Mouse (Mus musculus) hematopoietic multipotent progenitor cell, adult 10-12 weeks (in vitro differentiated cells): ENCODE measurements around the gene Spryd4. TPM values are rescaled to one million over a fixed set of nuclear protein-coding genes. Genes with fewer than 3 reads are reported as not detected.

ENCODE experiments used
- polyA plus RNA-seq: library from polyadenylated mRNA; stranded (reverse); fragments of >175 nt; gene quantifications from 2 replicates; pipeline ENCODE4 v1.2.3, GENCODE M21; 2012; ENCODE audit warnings: low replicate concordance

The Spryd4 gene
- 0.61 and 2.6 TPM in 2 replicates for polyA plus RNA-seq

DNA sequence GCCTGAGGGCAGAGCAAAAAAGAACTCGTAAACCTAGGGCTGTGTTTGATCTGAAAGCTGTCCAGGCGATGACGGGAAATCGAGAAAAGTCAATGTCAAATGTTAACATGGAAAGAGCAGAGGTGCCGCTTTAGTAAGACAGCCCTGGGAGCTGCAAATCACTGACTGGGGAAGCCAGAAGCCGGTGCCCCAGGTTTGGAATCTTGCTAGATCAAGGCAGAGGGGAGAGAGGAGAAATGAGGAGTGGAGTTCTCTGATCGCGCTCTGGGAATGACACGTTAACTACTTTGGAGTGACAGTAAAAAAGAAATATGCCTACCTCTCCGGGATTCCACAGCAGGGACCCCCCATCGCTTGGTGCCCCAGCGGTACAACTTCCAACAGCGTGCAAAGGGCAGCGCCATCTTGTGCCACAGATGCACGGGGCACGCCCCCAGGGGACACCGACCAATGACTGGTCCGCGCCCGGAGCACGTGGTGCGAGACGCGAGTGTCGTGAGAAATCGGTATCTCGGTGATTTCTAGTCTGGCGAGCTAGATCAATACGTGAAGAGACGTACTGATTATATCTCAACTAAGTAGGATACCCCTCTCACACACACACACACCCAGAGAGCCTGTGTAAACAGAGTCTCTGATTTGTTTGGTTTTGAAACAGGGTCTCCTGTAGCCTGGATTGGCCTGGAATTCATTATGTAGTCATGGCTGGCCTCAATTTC is at the start of gene Spryd4:
Gene Spryd4, minus strand, starts transcription at position 418 of the 719 bp plus-strand sequence.

DNA sequence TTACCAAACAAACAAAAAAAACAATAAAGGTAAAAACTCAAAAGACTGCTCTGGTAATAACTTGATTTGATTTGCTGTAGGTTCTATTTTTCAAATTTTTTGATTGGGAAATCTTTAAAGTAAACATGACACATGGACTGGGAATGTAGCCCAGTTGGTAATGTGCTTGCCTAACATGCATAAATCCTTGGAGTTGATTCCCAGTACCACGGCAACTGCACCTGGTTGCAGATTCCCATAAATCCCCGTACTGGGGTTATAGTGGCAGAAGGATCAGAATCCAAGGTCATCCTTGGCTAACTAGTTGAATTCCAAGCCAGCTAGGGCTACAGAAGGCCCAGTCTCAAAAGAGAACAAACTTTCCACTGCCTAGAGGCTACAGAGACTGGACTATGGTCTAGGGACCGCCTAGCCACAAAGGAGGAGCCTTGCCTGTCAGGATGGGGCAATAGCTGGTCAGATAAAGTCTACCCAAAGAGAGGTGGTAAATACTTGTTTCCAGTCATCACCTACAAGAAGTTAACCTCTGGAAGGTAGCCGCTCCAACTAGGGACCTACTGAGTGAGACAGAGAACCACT is 42.2 kb upstream of the Spryd4 start, which contains the start of gene Apon:
Gene Apon, plus strand, starts transcription at position 420 of the 579 bp plus-strand sequence.

DNA sequence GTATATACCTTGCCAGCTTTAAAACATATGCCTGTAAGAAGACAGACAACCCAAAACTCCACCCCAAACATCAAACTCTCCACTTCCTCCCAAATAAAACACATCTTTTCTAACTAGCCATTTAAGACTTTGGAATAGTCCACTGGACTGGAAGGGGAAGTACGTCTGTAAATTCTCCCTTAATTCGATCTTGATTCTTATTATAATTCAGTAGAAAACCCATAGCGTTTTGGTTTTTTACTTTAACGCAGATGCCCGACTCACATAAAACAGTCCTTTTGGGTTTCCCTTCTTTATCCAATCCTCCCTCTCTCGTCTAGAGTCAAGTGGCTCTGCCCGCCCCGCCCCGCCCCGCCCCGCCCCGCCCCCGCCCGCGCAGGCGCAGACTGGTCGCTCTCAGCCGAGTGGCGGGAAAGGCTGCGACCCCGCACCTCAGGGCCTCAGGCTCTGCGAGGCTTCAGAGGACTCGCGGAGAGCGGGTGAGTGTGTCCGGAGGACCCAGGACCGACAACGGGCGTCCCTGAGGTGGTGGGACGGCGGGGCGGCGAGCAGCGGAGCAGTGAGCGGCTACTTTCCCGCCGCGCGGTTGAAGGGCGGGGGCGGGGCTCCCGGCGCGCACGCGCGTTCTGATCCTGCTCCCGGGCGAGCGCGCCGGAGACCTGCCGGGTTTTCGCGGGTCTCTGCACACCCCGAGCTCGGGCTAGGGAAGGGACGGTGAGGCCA is 20.3 kb upstream of the Spryd4 start, which contains the start of gene Timeless:
Gene Timeless, plus strand, starts transcription at position 369 of the 723 bp plus-strand sequence.

DNA sequence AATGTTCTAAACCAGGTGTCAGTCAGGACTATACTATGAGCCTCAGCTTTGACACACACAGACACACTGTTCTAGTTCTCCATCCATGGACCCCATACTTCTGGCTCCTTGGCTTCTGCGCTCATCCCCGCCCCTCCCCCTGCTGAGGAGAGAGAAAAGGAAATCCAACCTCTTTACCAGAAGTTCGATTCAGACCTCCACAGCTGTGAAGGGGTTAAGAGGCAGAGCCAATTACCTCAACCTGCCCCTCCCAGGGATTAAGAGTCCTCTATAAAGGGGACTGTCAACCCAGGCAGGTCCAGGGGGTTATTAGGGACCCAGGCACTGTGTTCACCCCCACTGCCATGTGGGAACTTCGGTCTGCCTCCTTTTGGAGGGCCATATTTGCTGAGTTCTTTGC is 13.9 kb upstream of the Spryd4 start, which contains the start of gene Mip:
Gene Mip, plus strand, starts transcription at position 301 of the 400 bp plus-strand sequence.

DNA sequence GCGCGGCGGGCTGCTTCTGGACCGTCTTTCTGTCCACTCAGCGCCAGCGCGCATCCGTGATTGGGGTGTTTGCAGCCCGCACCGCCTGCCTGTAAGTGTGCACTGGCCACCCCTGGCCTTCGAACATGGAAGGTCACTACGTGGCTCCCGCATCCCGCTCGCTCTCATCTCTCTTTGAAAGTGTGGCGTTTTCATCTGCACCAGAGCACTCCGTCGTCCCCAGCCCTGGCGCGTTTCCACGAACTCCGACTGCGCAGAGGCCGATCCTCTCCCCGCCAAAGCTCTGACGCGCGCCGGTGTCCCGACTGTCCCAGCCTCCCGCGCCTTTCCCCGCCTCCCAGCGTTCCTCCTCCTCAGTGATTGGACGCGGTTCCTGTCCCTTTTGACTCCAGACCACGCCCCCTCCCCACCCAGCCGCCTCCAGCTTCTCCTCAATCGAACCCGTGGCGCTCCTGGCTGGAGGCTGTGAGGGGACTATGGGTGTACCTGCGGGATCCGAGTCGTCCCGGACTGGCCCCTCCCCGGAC is 17.5 kb downstream of the Spryd4 start, which contains the start of gene Gls2:
Gene Gls2, plus strand, starts transcription at position 434 of the 527 bp plus-strand sequence.

DNA sequence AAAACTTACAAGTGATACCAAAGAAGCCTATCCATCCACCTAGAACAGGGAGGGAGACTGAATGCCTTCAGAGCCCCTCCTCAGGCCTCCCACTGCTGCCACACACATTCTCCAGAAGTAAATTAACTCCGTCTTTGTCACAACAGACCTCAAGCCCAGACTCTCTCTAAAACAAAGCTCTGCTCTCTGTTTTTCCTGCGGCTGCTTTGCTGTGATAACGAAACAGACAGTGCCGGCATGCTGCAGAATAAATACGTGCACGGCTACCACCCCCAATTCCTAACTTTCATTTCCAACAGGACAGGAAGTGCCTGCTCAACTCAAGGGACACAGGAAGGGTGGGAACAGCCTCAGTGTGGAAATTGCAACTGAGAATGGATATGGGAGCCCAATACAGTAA is 31.6 kb downstream of the Spryd4 start, which contains the start of gene Rbms2:
Gene Rbms2, minus strand, starts transcription at position 309 of the 400 bp plus-strand sequence.

Other genes with a start within 250 kb of the Spryd4 start
- gene Hsd17b6, start 204.2 kb downstream of the Spryd4 start, polyA plus RNA-seq = not detected in 2 replicates
- 0.76 and 2.1 TPM in 2 replicates for gene Prim1, start 196.6 kb downstream of the Spryd4 start, polyA plus RNA-seq
- gene Naca, start 176.2 kb downstream of the Spryd4 start, polyA plus RNA-seq = 23.9 and 119 TPM in 2 replicates
- gene Ptges3, start 152.9 kb downstream of the Spryd4 start, polyA plus RNA-seq = 75.1 and 109 TPM in 2 replicates
- gene Atp5b, start 128.5 kb downstream of the Spryd4 start, polyA plus RNA-seq = 514 and 876 TPM in 2 replicates
- 32.1 and 58.1 TPM in 2 replicates for gene Baz2a, start 120.2 kb downstream of the Spryd4 start, polyA plus RNA-seq
- 12.2 and 13.2 TPM in 2 replicates for gene Rbms2, start 31.5 kb downstream of the Spryd4 start, polyA plus RNA-seq
- gene Gls2, start 17.4 kb downstream of the Spryd4 start, polyA plus RNA-seq = 0.91 TPM in 1 of 2 replicates, not detected in the other
- 0.17 TPM in 1 of 2 replicates, not detected in the other for gene Mip, start 14.0 kb upstream of the Spryd4 start, polyA plus RNA-seq
- 8.5 and 11.9 TPM in 2 replicates for gene Timeless, start 20.3 kb upstream of the Spryd4 start, polyA plus RNA-seq
- gene Apon, start 42.3 kb upstream of the Spryd4 start, polyA plus RNA-seq = 0.08 TPM in 1 of 2 replicates, not detected in the other
- gene Apof, start 56.9 kb upstream of the Spryd4 start, polyA plus RNA-seq = 0.21 TPM in 1 of 2 replicates, not detected in the other
- 38.6 and 62.2 TPM in 2 replicates for gene Stat2, start 58.8 kb upstream of the Spryd4 start, polyA plus RNA-seq
- 0.23 TPM in 1 of 2 replicates, not detected in the other for gene Il23a, start 86.9 kb upstream of the Spryd4 start, polyA plus RNA-seq
- 4.9 and 7.2 TPM in 2 replicates for gene Pan2, start 91.5 kb upstream of the Spryd4 start, polyA plus RNA-seq
- gene Cnpy2, start 110.7 kb upstream of the Spryd4 start, polyA plus RNA-seq = 29.2 and 43.5 TPM in 2 replicates
- gene Cs, start 125.9 kb upstream of the Spryd4 start, polyA plus RNA-seq = 9.9 and 31.8 TPM in 2 replicates
- gene Coq10a, start 157.2 kb upstream of the Spryd4 start, polyA plus RNA-seq = 10.2 and 25.7 TPM in 2 replicates
- 59.6 and 62.0 TPM in 2 replicates for gene Ankrd52, start 165.3 kb upstream of the Spryd4 start, polyA plus RNA-seq
- gene Slc39a5, start 189.4 kb upstream of the Spryd4 start, polyA plus RNA-seq = not detected in 2 replicates
- 115 and 117 TPM in 2 replicates for gene Nabp2, start 199.7 kb upstream of the Spryd4 start, polyA plus RNA-seq
- gene Rnf41, start 199.8 kb upstream of the Spryd4 start, polyA plus RNA-seq = 20.2 and 20.7 TPM in 2 replicates
- 167 and 293 TPM in 2 replicates for gene Smarcc2, start 247.4 kb upstream of the Spryd4 start, polyA plus RNA-seq